Mouse (Mus musculus) lung, postnatal 0 days (tissue): ENCODE data around the gene Gm11639. TPM values are rescaled to one million over a fixed set of nuclear protein-coding genes. Genes with fewer than 3 reads are reported as not detected.
A peak's percentile ranks its signal among the peaks of the same experiment; 100 is the strongest.

Experiments used
- ATAC-seq: fragments of 200-750 bp; cut with Nextera tagmentation; 2 replicates; pipeline ENCODE4 v1.8.0; 2017; ENCODE audit warnings: moderate library complexity
- DNase-seq: peaks from one replicate; pipeline ENCODE4 v3.0.0-alpha.2; 2016; ENCODE audit warnings: low spot score
- H3K27ac ChIP-seq: fragments of 300-500 bp; sonication (generic); 2 replicates; pipeline ENCODE4 v1.5.1; 2014; ENCODE audit warnings: antibody characterized with exemption, mild to moderate bottlenecking, low read length, mixed read lengths
- H3K27me3 ChIP-seq: fragments of 300-500 bp; sonication (generic); replicated peaks from 2 replicates; pipeline ENCODE4 v1.6.1; 2014; ENCODE audit warnings: low read length, mixed read lengths; ENCODE audit not compliant: insufficient read depth
- H3K36me3 ChIP-seq: fragments of 300-500 bp; sonication (generic); 2 replicates; pipeline ENCODE4 v1.6.1; 2014; ENCODE audit warnings: low read length, mixed read lengths; ENCODE audit not compliant: insufficient read depth
- H3K4me1 ChIP-seq: fragments of 300-500 bp; sonication (generic); 2 replicates; pipeline ENCODE4 v1.6.1; 2014; ENCODE audit warnings: antibody characterized with exemption, low read depth, low read length, mixed read lengths; ENCODE audit not compliant: insufficient read depth
- H3K4me2 ChIP-seq: fragments of 300-500 bp; sonication (generic); replicated peaks from 2 replicates; pipeline ENCODE4 v1.6.1; 2014; ENCODE audit warnings: low read depth, mild to moderate bottlenecking, low read length, moderate library complexity, mixed read lengths
- H3K4me3 ChIP-seq: fragments of 300-500 bp; sonication (generic); 2 replicates; pipeline ENCODE4 v1.5.1; 2014; ENCODE audit warnings: low read depth, low read length
- H3K9ac ChIP-seq: fragments of 300-500 bp; sonication (generic); replicated peaks from 2 replicates; pipeline ENCODE4 v1.6.1; 2014; ENCODE audit warnings: low read depth, mild to moderate bottlenecking
- H3K9me3 ChIP-seq: fragments of 300-500 bp; sonication (generic); 2 replicates; pipeline ENCODE4 v1.6.1; 2016; ENCODE audit warnings: low read length, mixed read lengths
- CTCF ChIP-seq: IDR thresholded peaks from 2 replicates; pipeline ENCODE4 v1.5.1; 2016; ENCODE audit warnings: antibody characterized with exemption, mild to moderate bottlenecking
- EP300 ChIP-seq: IDR thresholded peaks from 2 replicates; pipeline ENCODE4 v1.6.1; 2016; ENCODE audit warnings: antibody characterized with exemption, mild to moderate bottlenecking, control low read depth
- WGBS: fragments of 180-500 bp; shearing (Covaris S2); extraction: QIAGEN DNeasy Blood & Tissue Kit; methylation state at CpG from one replicate; pipeline ENCODE4 v1.1.7; 2014; 5-methylcytosine and 5-hydroxymethylcytosine counted together
- polyA plus RNA-seq: library from polyadenylated mRNA; unstranded; fragments of >200 nt; fragmentation: Nextera tagmentation; extraction: Ambion mirVana; gene quantifications from 2 replicates; pipeline ENCODE4 v1.2.1, GENCODE M21; 2015

Gene Gm11639
- polyA plus RNA-seq, 1 experiment from 2014 or later = 0.01 TPM

- Histone ChIP-seq H3K9ac (no peak overlapping the region), H3K9me3 (no peaks in the 10 kb centered on the region), H3K4me3 (no peak overlapping the region), H3K4me2 (no peak overlapping the region), H3K36me3 (no peaks in the 10 kb centered on the region), H3K27ac (no peak overlapping the region), H3K4me1 (no peaks in the 10 kb centered on the region), H3K27me3 (no peaks in the 10 kb centered on the region)
- WGBS = 11% methylated on average over 4 of the region's 4 CpGs
- no peak for DNase-seq
- no peak for TF ChIP-seq CTCF
- no peak for TF ChIP-seq EP300
- ATAC-seq = no peak
Observed at GRCm38 (mm10) chr11:104971322-104971721, 285.8 kb downstream of the Gm11639 start.

- Histone ChIP-seq H3K4me1 (no peaks in the 10 kb centered on the region), H3K36me3 (no peaks in the 10 kb centered on the region), H3K4me2 (no peak overlapping the region), H3K27ac (no peak overlapping the region), H3K9me3 (no peaks in the 10 kb centered on the region), H3K9ac (no peak overlapping the region), H3K4me3 (no peak overlapping the region), H3K27me3 (no peaks in the 10 kb centered on the region)
- DNase-seq (no peak), ATAC-seq (no peak)
- TF ChIP-seq EP300 (no peak), CTCF (no peak)
- WGBS = 69% methylated on average over 6 of the region's 8 CpGs
Observed at GRCm38 (mm10) chr11:104972480-104972879, 287.0 kb downstream of the Gm11639 start.

GRCm38 (mm10) chr11:104977976-104978375 lies 292.5 kb downstream of the Gm11639 start:
- Histone ChIP-seq H3K27ac (no peak overlapping the region), H3K9ac (no peak overlapping the region), H3K4me1 (no peaks in the 10 kb centered on the region), H3K4me3 (no peak overlapping the region), H3K9me3 (no peaks in the 10 kb centered on the region), H3K4me2 (no peak overlapping the region), H3K27me3 (no peaks in the 10 kb centered on the region), H3K36me3 (no peaks in the 10 kb centered on the region)
- ATAC-seq = no peak
- DNase-seq = no peak
- TF ChIP-seq EP300 (no peak), CTCF (no peak)
- WGBS = 68% methylated on average over 5 of the region's 5 CpGs

- Histone ChIP-seq H3K27ac (no peak overlapping the region), H3K27me3 (no peaks in the 10 kb centered on the region), H3K9ac (no peak overlapping the region), H3K9me3 (no peaks in the 10 kb centered on the region), H3K4me2 (no peak overlapping the region), H3K4me3 (no peak overlapping the region), H3K4me1 (no peaks in the 10 kb centered on the region), H3K36me3 (no peaks in the 10 kb centered on the region)
- no peak for DNase-seq
- no peak for ATAC-seq
- TF ChIP-seq EP300 (no peak), CTCF (no peak)
- 41% methylated on average over 15 of the region's 15 CpGs for WGBS
Observed at GRCm38 (mm10) chr11:104981342-104982055, 296.0 kb downstream of the Gm11639 start.

GRCm38 (mm10) chr11:105009232-105009631 lies 323.7 kb downstream of the Gm11639 start:
- DNase-seq (no peak), ATAC-seq (no peak)
- Histone ChIP-seq H3K27ac (no peak overlapping the region), H3K4me2 (no peak overlapping the region), H3K9ac (no peak overlapping the region), H3K36me3 (no peaks in the 10 kb centered on the region), H3K4me3 (no peak overlapping the region), H3K27me3 (no peaks in the 10 kb centered on the region), H3K9me3 (no peaks in the 10 kb centered on the region), H3K4me1 (no peaks in the 10 kb centered on the region)
- WGBS = 46% methylated on average over 2 of the region's 2 CpGs
- TF ChIP-seq CTCF = no peak
- TF ChIP-seq EP300 = no peak

GRCm38 (mm10) chr11:105021071-105021470 lies 335.6 kb downstream of the Gm11639 start:
- no peak overlapping the region for H3K4me2 ChIP-seq
- H3K9ac ChIP-seq = no peak overlapping the region
- no peak overlapping the region for H3K27ac ChIP-seq
- ATAC-seq (no peak), DNase-seq (no peak)
- no peak overlapping the region for H3K4me3 ChIP-seq
- no peaks in the 10 kb centered on the region for H3K36me3 ChIP-seq
- no peaks in the 10 kb centered on the region for H3K9me3 ChIP-seq
- 72% methylated on average over 7 of the region's 7 CpGs for WGBS
- TF ChIP-seq CTCF = peak; percentile 37
- TF ChIP-seq EP300 = no peak
- H3K4me1 ChIP-seq = no peaks in the 10 kb centered on the region
- no peaks in the 10 kb centered on the region for H3K27me3 ChIP-seq
